Mouse (Mus musculus) liver, postnatal 0 days (tissue): ENCODE data around the gene Ehd4.

Experiments
- CTCF ChIP-seq: sonication (generic); IDR thresholded peaks from 2 replicates; pipeline ENCODE4 v1.5.1; 2016; ENCODE audit warnings: antibody characterized with exemption, low read depth
- EP300 ChIP-seq: IDR thresholded peaks from 2 replicates; pipeline ENCODE4 v1.6.1; 2016; ENCODE audit warnings: antibody characterized with exemption, low read depth, mild to moderate bottlenecking

DNA sequence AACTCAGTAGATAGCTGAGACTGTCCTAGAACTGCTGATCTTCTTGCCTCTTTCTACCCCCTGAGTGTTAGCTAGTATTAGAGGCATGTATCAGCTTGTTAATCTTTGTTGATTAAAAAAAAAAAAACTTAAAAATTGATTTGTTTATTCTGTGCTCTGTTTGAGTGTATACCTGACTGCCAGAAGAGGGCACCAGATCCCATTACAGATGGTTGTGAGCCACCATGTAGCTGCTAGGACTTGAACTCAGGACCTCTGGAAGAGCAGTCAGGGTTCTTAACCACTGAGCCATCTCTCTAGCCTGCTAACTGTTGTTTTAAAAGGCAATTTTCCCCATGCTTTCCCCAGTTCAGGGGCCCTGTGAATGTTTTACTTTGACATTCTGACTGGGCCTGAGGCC, 24.5 kb upstream of the Ehd4 start:
- TF ChIP-seq EP300 (no peak), CTCF (peak; percentile 18; the same call in 1 of the 2 replicates)
